Mouse (Mus musculus) leukemia stem cell, adult 10-12 weeks (primary cell): ENCODE results near the gene Gm7102. TPM values are rescaled to one million over a fixed set of nuclear protein-coding genes. Genes with fewer than 3 reads are reported as not detected.

Source experiments
- polyA plus RNA-seq: library from polyadenylated mRNA; stranded (reverse); fragments of >175 nt; gene quantifications from 2 replicates; pipeline ENCODE4 v1.2.3, GENCODE M21; 2012; ENCODE audit warnings: low replicate concordance

The Gm7102 gene
- polyA plus RNA-seq = 0.11 TPM in 1 of 2 replicates, not detected in the other

DNA sequence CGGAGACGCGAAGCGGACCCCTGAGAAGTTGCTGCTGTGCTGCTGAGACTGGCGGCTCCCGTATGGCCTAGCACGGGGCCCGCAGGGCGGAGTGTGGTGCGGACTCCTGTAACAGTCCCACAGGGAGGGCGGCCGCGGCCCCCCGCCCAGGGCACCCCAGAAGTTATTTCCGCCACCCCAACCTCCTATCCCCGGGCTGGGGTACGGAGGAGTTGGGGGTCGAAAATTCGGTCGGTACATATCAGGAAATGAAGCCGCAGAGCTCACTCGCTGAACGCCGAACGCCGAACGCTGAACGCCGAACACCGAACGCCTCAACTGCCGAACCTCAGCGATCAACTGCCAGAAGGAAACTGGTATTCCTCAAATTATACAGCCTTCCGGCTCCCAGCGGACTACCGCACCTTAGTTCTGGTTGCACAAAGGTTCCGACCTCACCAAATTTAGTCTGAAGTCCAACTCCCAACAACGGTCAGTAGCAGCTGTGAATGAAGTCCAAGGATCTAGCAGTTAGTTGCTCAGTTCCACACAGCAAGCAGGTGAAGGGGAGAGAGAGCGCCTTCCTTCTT is at the start of gene Gm7102:
Gm7102 (minus strand) TSS at position 554 of the 569 bp plus-strand sequence.

DNA sequence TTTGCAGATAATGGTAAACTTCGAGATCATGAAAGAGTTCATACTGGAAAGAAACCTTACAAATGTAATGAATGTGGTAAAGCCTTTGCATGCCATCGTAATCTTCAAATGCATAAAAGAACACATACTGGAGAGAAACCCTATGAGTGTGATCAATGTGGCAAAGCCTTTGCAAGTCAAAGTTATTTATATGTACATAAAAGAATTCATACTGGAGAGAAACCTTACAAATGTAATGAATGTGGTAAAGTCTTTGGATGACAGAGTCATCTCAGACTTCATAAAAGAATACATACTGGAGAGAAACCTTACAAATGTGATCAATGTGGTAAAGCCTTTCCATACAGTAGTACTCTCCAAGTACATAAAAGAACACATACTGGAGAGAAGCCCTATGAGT is 7.5 kb upstream of the Gm7102 start, which contains the start of gene Gm6020:
Gm6020 (plus strand) TSS at position 301 of the 400 bp plus-strand sequence.

DNA sequence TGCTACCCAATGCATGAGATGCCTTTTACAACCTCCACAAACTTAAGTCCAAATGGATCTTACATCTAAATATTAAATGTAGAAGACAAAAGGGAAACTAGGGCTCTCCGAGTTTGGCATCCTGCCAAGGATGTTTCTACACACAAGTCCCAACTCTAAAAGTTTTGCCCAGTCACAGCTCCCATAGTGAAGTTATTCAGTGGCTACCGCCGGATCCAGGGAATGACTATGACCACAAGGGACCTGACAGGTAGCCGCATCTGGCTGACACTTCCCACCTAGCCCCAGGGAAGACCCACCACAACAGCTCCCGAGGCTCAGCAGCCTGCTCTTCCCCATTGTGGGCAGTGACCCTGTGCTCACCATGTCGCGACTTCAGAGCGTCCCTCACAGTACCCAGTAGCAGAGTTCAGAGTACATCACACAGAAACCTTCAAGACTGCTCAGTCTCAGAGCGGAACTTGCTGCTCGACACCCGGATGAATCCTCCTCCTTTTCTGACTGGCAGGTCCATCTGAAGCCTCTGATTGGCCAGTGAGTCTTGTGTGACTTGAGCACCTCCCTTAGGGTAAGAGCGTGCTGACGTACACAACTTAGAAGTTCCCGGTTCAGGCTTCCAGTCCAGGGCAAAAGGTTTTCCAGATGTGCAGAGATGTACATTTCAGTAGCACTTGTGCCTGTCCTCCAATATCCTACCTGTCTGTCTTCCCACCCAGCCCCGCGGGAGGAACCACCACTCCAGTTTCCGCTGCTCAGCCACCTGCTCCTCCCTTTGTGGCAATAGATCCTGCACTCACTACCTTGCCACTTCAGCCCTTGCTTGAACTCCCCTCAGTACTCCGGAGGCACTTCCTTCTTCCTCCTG is 35.5 kb downstream of the Gm7102 start, which contains the start of gene Zfp950:
Zfp950 (minus strand) TSS at position 499 of the 865 bp plus-strand sequence.

Other genes with a start within 250 kb of the Gm7102 start
- gene Zfp950, start 35.5 kb downstream of the Gm7102 start, polyA plus RNA-seq = 0.23 and 1.4 TPM in 2 replicates
- not detected in 2 replicates for gene Gm6020, start 7.6 kb upstream of the Gm7102 start, polyA plus RNA-seq
- gene Csf2ra, start 52.1 kb upstream of the Gm7102 start, polyA plus RNA-seq = 27.4 and 95.9 TPM in 2 replicates
- gene Gm21060, start 120.8 kb upstream of the Gm7102 start, polyA plus RNA-seq = not detected in 2 replicates